Mouse (Mus musculus) gastrocnemius, postnatal 14 days (tissue): ENCODE results near the gene Scube1. TPM values are rescaled to one million over a fixed set of nuclear protein-coding genes. Genes with fewer than 3 reads are reported as not detected.

Source experiments
- DNase-seq: peaks from one replicate; pipeline ENCODE4 v3.0.0; 2021; ENCODE audit warnings: mixed read lengths
- intact Hi-C: fragments of 180-260 bp; cut with DNase I; formaldehyde crosslinking; loops from one replicate; pipeline ENCODE4 v1.15.1; 2025; ENCODE audit warnings: low total_unique reads
- total RNA-seq, 2 experiments: library from RNA; stranded (reverse); gene quantifications; 2 replicates each; pipeline ENCODE4 v1.2.3; 2021

Scube1 gene
- total RNA-seq, 2 experiments from 2014 or later: 1.2 to 1.7 TPM

DNA sequence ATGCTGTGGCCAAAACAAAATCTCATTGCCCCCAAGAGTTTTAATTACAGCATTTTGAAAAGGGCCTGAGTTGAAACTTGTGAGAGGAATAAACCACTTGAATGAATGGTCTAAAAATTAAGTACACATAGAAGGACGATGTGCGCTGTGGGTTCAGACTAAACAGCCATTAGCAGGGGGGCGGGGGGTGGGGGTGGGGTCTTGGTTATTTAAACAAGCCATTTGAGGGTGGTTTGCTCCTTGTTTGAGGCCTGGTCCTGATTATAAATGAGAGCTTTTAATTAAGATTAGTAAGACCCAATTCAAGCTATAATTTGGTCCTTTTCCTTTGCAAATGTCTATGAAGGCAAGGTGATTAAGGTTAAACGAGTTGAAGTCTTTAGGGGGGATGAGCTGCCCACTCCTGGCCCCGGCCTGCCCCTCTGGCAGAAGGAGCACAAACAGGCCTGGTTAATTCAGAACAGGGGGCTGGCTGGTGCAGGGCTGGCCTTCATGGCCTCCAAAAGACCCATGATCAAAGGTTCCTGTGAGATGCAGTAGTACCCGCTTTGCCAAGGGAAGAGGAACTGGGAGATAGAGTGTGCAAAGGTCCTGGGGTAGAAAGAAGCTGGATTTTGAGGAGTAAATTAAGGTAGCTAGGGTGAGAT, 9.1 kb downstream of the Scube1 start:
- DNase-seq: no peak
- intact Hi-C loops: no loop called here

DNA sequence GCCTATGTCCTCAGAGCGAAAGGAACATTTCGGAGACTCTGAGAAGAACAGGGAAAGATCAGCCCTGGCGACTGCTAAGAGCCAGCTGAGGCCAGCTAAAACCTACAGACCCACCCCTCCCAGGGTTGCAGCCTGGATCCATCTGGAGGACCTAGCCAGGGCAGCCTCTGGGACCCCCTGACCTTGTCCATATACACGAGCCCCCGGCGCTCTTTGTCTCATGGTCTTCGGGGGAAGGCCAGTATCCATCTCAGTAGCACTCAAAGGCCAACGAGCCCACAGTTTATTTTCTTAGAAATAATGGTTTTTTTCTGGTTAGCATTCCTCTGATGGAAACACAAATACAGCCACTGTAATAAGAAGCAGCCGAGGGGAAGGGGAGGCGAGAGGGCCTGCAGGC, 12.0 kb downstream of the Scube1 start:
- no peak for DNase-seq
- intact Hi-C loops: no loop called here

DNA sequence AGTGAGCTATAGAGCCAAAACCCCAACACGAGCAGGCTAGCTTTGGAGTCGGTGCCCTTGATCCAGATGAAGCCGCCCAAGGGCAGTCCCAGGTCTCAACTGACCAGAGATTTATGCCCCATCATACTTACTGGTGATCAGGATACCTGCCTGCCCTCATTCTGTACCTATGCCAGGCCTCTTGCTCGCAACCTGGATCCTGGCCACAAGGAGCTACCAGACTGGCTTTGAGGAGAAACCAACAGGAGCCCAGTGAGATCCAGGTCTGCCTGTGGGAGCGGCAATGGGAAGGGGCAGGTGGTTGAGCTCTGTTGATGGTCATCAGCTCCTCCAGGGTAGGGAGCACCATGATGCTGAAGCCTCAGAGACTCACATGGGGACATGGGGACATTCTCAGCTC, 12.5 kb downstream of the Scube1 start:
- no peak for DNase-seq
- intact Hi-C loops: no loop called here

DNA sequence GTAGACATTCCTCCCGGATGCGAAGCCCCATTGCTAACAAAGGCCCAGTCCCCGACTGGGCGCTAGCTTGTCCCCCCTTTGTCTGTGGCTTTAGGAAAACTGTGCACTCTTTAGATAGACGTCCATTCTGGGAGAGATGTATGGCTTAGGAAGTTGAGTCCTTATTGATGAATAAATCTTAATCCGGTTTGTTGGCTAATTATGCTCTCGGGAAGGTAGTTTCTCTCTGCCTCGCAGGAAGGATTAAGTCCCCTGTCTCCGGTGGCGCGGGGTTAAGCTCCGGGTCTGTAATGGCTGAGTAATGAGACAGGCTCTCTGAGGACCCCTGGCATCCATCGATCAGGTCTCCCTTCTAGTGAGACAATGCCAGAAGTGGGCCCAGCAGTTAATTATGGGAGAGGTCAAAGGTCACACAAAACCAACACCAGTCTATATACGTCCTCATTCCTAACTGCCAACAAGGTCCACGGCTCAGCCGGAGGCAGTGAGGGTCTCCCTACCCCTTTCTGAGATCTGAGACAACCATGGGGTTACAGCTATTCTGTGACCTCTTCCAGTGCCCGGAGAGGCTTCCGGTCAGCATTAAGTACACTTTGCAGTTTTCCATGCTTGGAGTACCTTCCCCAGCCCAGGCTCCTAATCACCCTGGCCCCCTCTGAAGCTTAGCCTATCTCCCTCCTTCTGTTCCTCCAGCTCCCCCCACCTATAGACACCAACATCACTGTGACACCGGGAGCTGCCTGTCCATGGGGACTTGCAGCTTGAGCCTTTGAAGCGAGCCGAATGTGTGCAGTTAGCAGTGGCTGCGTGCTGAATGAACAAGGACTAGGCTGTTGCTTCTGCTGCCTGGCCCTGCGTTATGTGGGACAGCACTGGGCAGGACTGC, 14.7 kb downstream of the Scube1 start:
- intact Hi-C loops: no loop called here

DNA sequence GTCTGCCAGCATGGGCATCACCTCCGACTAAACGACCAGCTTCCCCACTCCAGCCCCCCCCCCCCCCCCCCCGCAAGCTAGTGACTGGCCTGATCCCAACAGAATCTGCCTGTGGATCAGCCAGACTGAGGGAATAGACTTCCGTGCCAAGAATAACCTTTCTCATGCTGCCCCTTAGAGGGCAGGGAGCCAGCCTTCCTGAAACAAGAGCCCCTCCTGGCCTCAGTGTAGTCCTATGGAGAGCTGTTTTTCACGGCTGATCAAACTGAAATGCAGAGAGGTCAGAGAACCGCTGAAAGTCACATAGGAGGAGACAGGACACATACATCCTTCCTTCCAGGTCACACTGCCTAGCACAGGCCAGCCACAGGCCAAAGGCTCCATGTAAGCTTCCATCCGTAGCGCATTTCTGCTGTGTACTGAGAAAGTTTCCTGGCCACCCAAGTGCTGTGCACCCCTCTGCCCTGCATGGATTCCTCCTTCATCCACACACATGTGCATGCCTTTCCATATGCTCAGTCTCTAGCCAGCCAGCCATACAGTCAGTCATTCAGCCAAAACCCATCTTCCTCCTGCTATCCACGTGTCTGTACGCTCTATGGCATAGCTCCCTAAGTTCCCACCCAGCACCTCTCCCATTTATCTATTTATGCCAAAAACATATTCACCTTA, 18.2 kb downstream of the Scube1 start:
- no peak for DNase-seq
- intact Hi-C loops: no loop called here

More for the DNA sequence above, 14.7 kb downstream of the Scube1 start:
- DNase-seq: no peak

DNA sequence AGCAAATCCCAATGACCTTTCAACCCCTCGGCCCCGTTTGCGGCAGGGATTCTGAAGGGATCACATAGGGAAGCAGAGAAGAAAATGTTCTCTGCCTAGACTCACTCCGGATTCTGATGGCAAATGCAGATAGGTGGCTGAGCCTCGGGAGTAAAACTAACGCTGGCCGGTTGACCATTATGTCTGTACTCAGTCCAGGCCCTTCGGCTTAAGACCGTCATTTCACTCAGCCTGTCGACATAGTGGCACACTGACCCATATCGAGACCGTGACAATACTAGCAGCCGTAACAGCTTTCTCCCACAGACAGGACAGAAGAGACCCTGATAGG, 24.3 kb downstream of the Scube1 start:
- intact Hi-C loops: no loop called here
- DNase-seq: no peak

DNA sequence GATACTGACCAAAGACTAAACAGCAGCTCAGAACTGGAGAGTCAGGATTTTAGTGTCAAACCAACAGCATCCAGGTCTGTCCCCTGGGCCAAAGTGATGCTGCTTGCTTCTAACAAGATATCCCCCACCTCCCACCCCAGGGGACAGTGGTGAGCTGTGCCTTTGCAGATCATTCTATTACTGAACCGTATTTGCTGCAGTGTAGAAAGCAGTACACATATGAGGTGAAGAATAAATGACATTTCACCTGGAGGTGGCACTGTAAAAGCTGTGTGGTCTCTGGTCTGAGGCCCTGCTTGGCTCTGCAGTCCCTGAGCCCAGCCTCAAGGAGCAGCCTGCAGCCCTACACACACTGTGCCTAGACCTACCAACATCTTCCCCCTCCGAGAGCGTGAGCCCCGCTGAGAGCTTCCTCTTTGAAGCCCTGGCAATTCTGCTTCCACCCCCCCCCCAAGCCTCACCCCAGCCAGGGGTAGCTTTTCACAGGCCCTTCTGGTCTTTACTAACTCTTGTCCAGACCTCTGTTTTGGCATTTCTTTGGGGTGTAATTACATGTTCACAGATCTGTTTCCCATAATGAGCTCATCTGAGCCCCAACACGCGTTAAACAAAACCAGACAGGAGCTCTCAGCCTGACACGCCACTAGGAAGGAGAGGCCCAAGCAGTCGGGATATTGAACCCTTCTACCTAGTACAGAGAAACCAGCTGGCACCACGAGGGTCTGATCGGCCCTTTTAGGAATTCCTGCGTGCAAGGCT, 24.8 kb downstream of the Scube1 start:
- intact Hi-C loops: no loop called here
- no peak for DNase-seq

DNA sequence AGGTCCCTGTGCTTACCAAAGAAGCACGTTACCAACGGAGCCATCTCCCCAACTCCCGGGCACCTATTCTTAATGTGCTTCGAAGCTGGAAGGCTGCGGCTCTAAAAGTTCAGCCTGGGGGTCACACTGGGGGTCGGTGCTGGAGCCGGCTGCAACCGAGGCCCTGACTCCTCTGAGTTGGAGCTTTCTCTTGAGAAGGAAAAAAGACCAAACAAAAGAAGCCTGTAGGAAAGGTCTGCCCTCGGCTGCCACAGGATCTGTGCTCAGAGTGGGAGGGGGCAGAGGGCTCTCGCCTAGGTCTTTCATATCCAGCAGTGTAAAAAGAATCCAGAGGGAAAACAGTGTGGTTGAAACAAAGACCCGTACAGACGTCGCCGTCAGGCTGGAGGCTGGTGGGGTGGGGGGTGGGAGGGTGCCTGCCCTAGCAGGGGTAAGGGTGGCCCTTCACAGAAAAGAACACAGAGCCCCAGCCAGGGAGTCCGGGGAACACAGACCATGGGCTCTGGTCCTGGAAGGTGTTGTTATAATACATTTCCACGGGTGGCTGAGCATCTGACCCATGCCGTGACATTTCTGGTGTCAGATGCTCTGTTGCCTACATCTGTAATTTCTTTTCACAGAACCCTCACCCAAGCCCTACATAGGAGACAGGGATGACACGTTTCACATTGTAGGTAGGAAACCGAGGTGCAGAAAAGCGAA, 25.5 kb downstream of the Scube1 start:
- DNase-seq: no peak
- intact Hi-C loops: no loop called here

DNA sequence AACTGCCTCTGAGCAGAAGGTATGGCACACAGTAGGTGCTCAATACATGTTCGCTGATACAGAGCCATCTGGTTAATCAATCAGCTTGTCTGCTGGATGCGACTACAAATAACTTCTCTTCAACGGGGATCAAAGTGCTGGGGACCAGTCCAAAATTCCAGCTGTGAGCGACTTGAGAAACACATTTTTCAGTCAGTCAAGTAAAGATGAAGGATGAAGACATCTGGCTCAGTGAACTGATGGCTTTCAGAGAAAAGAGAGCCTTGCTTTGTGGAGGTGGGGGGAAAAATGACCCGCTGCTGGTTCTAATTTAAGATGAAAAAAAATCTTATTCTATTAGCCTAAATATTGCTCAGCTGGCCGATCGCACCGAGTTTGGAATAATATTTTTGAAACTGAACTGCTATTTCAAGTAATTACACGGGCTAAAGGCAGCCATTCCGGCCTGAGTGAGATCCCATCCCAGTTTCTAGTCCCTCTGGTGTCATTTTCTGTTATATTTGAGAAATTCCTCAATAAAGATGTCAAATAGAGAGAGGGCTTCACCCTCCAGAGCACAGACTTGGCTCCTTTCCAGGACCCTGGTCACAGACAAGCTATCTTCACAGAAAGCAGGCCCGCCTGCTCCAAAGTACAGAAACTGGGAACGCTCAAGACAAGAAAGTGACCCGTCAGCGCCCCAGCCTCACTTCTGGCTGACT, 28.0 kb downstream of the Scube1 start:
- intact Hi-C loops: no loop called here
- peak; percentile 38 for DNase-seq

DNA sequence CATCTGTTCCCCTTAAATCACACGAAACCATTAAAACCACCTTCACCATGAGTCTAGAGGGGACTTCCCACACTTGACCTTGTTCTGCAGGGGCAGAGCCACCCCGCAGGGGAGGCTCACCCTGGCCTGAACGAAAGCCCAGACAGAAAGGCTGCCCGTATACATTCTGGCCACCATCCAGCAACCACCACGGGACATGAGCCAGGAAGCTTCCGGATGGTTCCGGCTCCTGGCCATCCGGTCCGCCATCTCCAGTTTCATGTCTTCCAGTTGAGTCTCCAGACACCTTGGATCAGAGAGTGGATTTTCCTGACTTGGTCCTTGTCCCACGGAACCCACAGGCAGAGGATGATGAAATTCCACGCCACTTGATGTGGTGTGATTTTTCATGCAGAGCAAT, 29.7 kb downstream of the Scube1 start:
- intact Hi-C loops: no loop called here
- DNase-seq: no peak

DNA sequence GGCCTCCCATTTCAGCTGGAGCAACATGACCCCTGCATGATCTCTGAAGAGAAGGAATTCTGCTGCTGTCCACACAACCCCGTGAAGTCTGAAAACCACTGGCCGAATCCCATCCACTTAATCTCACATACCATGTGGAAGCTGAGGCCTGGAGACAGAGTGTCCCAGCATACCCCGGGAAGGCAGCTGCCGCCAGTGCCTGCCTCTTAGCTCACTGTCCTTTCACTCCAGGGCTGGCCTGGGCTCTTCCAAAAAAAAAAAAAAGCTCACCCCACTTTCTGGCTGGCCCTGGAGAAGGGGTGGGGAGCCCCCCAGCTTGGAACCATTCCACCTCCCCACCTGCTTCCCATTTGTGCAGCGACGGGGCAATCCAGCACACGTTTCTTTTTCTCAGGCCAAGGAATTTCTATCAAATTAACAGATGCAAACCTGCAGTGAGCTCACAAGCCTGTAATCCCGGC, 32.9 kb downstream of the Scube1 start:
- intact Hi-C loops: no loop called here
- peak; percentile 30 for DNase-seq

DNA sequence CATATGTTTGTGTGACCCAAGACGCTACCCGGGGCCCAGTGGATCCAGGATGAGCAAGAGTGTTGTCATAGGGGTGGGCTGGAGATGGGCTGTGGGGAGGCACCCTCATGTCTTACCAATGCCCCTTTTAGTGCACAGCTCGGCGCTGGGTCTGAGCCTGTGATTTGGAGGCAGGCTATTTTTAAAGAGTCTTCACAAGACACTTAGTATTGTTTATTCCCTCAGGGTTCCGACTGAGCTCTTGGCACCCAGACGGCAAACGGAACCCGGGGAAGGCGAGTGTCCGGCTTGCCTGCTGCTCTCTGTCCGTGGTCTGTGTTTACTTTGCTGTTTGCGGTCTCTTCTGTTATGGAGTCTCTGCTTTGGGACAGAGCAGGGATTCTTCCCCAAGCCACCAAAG, 34.9 kb downstream of the Scube1 start:
- intact Hi-C loops: no loop called here
- no peak for DNase-seq

DNA sequence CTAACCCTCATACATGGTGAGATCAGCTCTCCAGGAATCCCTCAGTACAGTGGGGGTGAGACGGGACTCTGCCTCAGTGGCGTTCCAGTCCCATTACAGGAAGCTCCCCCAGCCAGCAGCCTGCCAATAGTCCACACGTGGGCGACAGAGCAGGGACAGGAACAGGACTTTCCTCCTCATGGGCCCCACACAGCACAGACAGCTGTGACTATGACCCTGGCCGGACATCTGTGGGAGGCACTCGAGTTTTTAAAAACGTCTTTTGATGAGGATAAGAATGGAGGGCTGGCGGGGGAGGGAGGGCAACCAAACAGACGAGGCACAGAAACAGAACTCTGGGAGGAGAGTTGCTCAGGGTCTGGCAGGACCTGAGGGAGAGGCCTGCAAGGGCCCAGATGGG, 38.2 kb downstream of the Scube1 start:
- DNase-seq: peak; percentile 20
- intact Hi-C loops: no loop called here

DNA sequence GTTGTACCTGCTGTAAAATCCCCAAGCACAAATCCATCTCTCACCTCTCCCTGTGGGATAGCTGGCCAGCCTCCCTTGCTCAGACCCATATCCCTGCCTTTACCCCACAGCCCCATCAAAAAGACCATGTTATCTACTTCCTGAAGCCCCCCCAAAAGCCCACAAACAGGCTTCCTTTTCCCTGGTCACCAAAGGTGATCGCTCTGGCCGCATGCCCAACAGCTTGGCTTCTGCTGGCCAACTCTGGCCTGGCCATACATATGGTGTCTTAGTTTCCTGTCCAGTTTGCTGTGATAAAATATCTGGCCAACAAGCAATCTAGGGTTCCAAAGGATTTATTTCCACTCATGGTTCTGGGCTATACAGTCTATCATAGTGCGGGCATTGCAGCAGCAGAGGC, 38.9 kb downstream of the Scube1 start:
- intact Hi-C loops: no loop called here
- DNase-seq: no peak

DNA sequence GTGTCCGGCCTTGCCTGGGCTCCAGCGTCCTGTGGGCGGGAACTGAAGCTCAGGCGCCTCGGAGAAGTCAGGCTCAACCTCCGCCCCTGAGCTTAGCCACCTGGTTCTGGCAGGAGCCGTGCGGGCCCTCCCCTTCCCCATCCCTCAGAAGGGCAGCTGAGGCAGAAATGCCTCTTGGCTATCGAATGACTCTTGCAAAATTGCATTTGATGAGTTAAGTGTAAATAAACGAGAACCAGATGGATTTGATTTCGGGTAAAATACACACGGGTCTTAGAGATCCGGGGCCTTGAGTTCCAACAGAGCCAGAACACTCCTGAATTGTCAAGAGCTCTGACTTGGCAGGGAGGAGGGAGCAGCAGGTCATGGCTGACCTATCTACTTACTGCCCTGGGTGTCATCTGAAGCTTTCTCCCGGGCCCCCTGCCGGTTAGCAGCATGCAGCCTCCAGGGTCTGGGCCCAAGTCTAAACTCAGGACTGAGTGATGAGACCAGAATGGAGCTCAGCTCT, 41.7 kb downstream of the Scube1 start:
- intact Hi-C loops: no loop called here
- no peak for DNase-seq

DNA sequence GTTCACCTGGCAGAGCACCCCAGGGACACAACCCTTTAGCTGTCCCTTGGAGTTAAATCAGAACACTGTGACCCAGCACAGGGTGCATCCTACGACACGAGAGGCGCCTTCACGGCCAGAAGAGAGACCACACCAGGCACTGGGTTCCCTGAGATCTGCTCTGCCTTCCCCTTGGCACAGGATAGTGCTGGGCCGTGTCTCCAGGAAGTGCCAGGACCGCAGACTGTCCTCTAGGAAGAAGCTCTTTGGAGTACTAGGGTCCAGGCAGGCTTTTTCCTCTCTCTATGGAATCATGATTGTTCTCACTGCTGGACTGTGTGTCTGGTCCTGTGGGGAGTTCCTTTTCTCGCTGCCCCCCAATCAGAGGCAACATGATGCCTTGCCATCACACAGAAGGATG, 44.5 kb downstream of the Scube1 start:
- DNase-seq: no peak
- intact Hi-C loops: no loop called here

DNA sequence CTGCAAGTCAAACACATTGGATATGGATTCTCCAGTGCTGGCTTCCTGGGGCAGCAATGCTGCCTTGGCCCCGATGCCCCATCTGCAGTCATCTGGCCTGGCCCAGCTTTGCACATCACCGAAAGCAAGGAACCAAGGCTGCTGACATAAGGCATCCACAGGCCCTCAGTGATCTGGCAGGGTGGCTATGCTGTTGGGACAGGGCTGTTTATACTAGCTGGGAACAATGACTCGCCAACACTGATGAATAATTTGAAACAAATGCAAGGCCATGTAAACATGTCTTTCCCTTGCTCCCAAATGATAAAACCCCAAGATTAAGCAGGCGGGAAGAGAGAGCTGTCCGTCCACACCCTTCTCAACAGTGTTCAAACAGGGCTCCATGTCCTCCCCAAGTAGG, 45.1 kb downstream of the Scube1 start:
- intact Hi-C loops: no loop called here
- DNase-seq: no peak

DNA sequence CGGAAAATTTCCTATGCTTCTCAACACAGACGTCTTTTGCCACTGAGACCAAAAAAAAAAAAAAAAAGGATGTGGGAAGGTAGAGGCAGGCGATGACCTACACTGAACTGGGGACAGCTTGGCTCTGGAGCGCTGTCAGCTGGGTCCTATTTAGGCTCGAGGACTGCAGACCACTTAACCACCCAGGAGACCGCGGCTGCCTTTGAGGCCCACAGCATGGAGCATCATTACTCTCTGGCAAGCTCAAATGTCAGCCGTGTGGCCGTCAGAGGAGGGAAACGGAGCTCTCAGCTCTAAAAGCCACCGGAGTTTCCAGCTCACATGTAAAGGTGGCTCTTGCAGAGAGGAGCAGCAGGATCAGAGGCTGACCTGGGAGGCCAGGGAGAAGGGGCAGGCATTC, 46.2 kb downstream of the Scube1 start:
- no peak for DNase-seq
- intact Hi-C loops: no loop called here

DNA sequence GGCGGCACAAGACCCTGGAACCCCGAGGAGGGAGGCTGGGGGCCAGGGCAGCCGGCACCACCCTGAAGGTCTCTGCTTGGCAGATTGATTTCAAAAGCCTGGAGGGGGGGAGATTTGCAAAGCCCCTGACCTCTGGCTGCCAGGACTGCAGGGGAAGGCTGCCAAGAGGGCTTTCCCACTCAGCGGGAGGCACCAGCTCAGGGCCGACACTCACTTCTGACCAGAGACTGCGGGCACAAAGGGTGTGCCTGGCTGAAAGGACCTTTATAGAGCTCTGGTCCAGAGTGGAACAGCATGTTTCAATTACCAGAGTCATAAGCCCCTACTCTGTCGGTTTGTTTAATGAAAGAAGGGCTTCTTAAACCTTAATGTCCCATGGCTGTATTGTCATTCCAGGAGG, 46.7 kb downstream of the Scube1 start:
- no peak for DNase-seq
- intact Hi-C loops: no loop called here
